Mouse (Mus musculus) layer of hippocampus, postnatal 36 days (tissue): ENCODE results near the gene Aurkaip1. TPM values are rescaled to one million over a fixed set of nuclear protein-coding genes. Genes with fewer than 3 reads are reported as not detected.

Experiments
- DNase-seq, 2 experiments: peaks; one replicate each; pipeline ENCODE4 v3.0.0; 2022
- microRNA-seq, 2 experiments: library from miRNA; unstranded; fragments of <30 nt; microRNA quantifications; one replicate each; pipeline ENCODE4 v1.2.0; 2021
- total RNA-seq, 2 experiments: library from RNA; stranded (reverse); gene quantifications; 2 replicates each; pipeline ENCODE4 v1.2.3; 2021

Gene Aurkaip1
- total RNA-seq, 2 experiments from 2014 or later = 88.4 to 98.2 TPM

- no peak for DNase-seq
Observed at GRCm38 (mm10) chr4:155851951-155852411, 20.9 kb downstream of the Aurkaip1 start.

GRCm38 (mm10) chr4:155853421-155853820, 22.3 kb downstream of the Aurkaip1 start:
- no peak for DNase-seq

GRCm38 (mm10) chr4:155854991-155855390, 23.9 kb downstream of the Aurkaip1 start:
- no peak for DNase-seq

- no peak for DNase-seq
Observed at GRCm38 (mm10) chr4:155856071-155856470, 25.0 kb downstream of the Aurkaip1 start.

- DNase-seq = no peak
Observed at GRCm38 (mm10) chr4:155856881-155857280, 25.8 kb downstream of the Aurkaip1 start.

- no peak for DNase-seq
Observed at GRCm38 (mm10) chr4:155859318-155859717, 28.2 kb downstream of the Aurkaip1 start.

- no peak for DNase-seq
Observed at GRCm38 (mm10) chr4:155861787-155862186, 30.7 kb downstream of the Aurkaip1 start.

GRCm38 (mm10) chr4:155863001-155863400, 31.9 kb downstream of the Aurkaip1 start, which contains the start of gene Tas1r3:
TSS of gene Tas1r3 (minus strand) at chr4:155863362.
- no peak for DNase-seq

- DNase-seq = no peak
Observed at GRCm38 (mm10) chr4:155868614-155869298, 37.7 kb downstream of the Aurkaip1 start.

- DNase-seq = peak; percentile 96 to 97
Observed at GRCm38 (mm10) chr4:155869317-155870033, 38.4 kb downstream of the Aurkaip1 start, which contains the start of the genes Cptp and Ints11. TSS of gene Cptp (minus strand) at chr4:155869440. TSS of gene Ints11 (plus strand) at chr4:155869546.

- no peak for DNase-seq
Observed at GRCm38 (mm10) chr4:155871404-155871803, 40.3 kb downstream of the Aurkaip1 start.

Small RNAs within 50 kb of the gene (microRNA-seq; reads per million reads assigned to microRNA genes)
- gene Gm27743 = 0 reads per million in 2 experiments

Other genes with a start within 250 kb of the Aurkaip1 start
- 10 to 100 TPM; 40.1 to 41.0 TPM for gene Slc35e2, start 229.9 kb upstream of the Aurkaip1 start, total RNA-seq
- 10 to 100 TPM; 43.6 to 46.8 TPM for gene Cdk11b, start 206.4 kb upstream of the Aurkaip1 start, total RNA-seq
- not detected for gene Gm10563, start 185.9 kb upstream of the Aurkaip1 start, total RNA-seq
- 1 to 10 TPM; 3.9 to 6.4 TPM for gene Mmp23, start 177.9 kb upstream of the Aurkaip1 start, total RNA-seq
- gene Mib2, start 162.1 kb upstream of the Aurkaip1 start, total RNA-seq = 100 to 1,000 TPM in 1 of 2 experiments, 10 to 100 TPM in 1; 96.8 to 109 TPM
- 10 to 100 TPM; 21.8 to 23.0 TPM for gene Fndc10, start 136.9 kb upstream of the Aurkaip1 start, total RNA-seq
- 10 to 100 TPM; 78.3 to 82.6 TPM for gene Ssu72, start 126.5 kb upstream of the Aurkaip1 start, total RNA-seq
- gene Tmem240, start 96.5 kb upstream of the Aurkaip1 start, total RNA-seq = 10 to 100 TPM; 34.7 to 35.1 TPM
- 10 to 100 TPM; 51.8 to 54.0 TPM for gene Atad3a, start 70.2 kb upstream of the Aurkaip1 start, total RNA-seq
- gene Vwa1, start 56.6 kb upstream of the Aurkaip1 start, total RNA-seq = 10 to 100 TPM; 10.5 to 11.3 TPM
- 10 to 100 TPM; 29.6 to 31.8 TPM for gene Tmem88b, start 45.4 kb upstream of the Aurkaip1 start, total RNA-seq
- gene Ankrd65, start 40.8 kb upstream of the Aurkaip1 start, total RNA-seq = not detected
- 10 to 100 TPM; 83.0 to 87.4 TPM for gene Mrpl20, start 28.4 kb upstream of the Aurkaip1 start, total RNA-seq
- 100 to 1,000 TPM in 1 of 2 experiments, 10 to 100 TPM in 1; 87.0 to 106 TPM for gene Ccnl2, start 18.8 kb upstream of the Aurkaip1 start, total RNA-seq
- gene Mxra8, start 8.4 kb downstream of the Aurkaip1 start, total RNA-seq = 1 to 10 TPM; 5.6 to 8.1 TPM
- gene Dvl1, start 16.1 kb downstream of the Aurkaip1 start, total RNA-seq = 10 to 100 TPM; 75.6 to 76.6 TPM
- gene Tas1r3, start 32.1 kb downstream of the Aurkaip1 start, total RNA-seq = under 1 TPM; 0.15 to 0.48 TPM
- gene Cptp, start 38.2 kb downstream of the Aurkaip1 start, total RNA-seq = 10 to 100 TPM; 24.5 to 24.9 TPM
- gene Ints11, start 38.3 kb downstream of the Aurkaip1 start, total RNA-seq = 10 to 100 TPM; 35.7 to 36.9 TPM
- gene Pusl1, start 60.5 kb downstream of the Aurkaip1 start, total RNA-seq = 10 to 100 TPM; 56.8 to 59.9 TPM
- 100 to 1,000 TPM; 109 to 128 TPM for gene Acap3, start 60.5 kb downstream of the Aurkaip1 start, total RNA-seq
- gene Ube2j2, start 112.6 kb downstream of the Aurkaip1 start, total RNA-seq = 10 to 100 TPM; 66.2 to 74.1 TPM
- gene C1qtnf12, start 131.0 kb downstream of the Aurkaip1 start, total RNA-seq = 10 to 100 TPM; 12.7 to 18.6 TPM
- gene B3galt6, start 161.4 kb downstream of the Aurkaip1 start, total RNA-seq = 10 to 100 TPM in 1 of 2 experiments, 1 to 10 TPM in 1; 9.7 to 10.6 TPM
- gene Sdf4, start 161.6 kb downstream of the Aurkaip1 start, total RNA-seq = 100 to 1,000 TPM; 178 to 190 TPM
- 1 to 10 TPM; 2.3 to 2.5 TPM for gene Tnfrsf4, start 182.6 kb downstream of the Aurkaip1 start, total RNA-seq
- gene Tnfrsf18, start 194.9 kb downstream of the Aurkaip1 start, total RNA-seq = not detected
- gene Ttll10, start 228.1 kb downstream of the Aurkaip1 start, total RNA-seq = under 1 TPM in 1 of 2 experiments, not detected in 1; 0.20 TPM